Mouse (Mus musculus) spleen, adult 2 months (tissue): ENCODE measurements at regions not wholly inside any gene's neighbourhood (a gene's known extent, or its start where the extent isn't known, plus 50 kb on each side); places are given as distances from the start of the nearest gene placed in this dataset.

ENCODE experiments used
- CTCF ChIP-seq: fragments of 200-500 bp; IDR thresholded peaks from 2 replicates; pipeline ENCODE4 v1.5.1; 2011; ENCODE audit warnings: mild to moderate bottlenecking, inconsistent platforms; ENCODE audit not compliant: insufficient read depth, insufficient read length, insufficient replicate concordance; ENCODE audit errors: extremely low read depth
- POLR2A ChIP-seq: fragments of 200-500 bp; IDR thresholded peaks from 2 replicates; pipeline ENCODE4 v1.6.1; 2011; ENCODE audit warnings: low read depth, low read length, inconsistent platforms

GRCm38 (mm10) chr2:169286701-169287100 lies 300.8 kb downstream of the Gm11011 start:
- no peak for TF ChIP-seq POLR2A
- TF ChIP-seq CTCF: no peak
